Mouse (Mus musculus) MEL (cell line): Measurements from ENCODE around the gene Umad1. TPM values are rescaled to one million over a fixed set of nuclear protein-coding genes. Genes with fewer than 3 reads are reported as not detected.

Source experiments
- DNase-seq: peaks from one replicate; pipeline ENCODE4 v3.0.0; 2011; ENCODE audit warnings: low read depth, low spot score
- H3K27ac ChIP-seq: 2 replicates; pipeline ENCODE4 v1.5.1; 2012; ENCODE audit warnings: low read depth, mild to moderate bottlenecking, control low read depth, low read length, moderate library complexity; ENCODE audit not compliant: control insufficient read depth
- H3K27me3 ChIP-seq, 2 experiments: fragments of 150-350 bp in 1 of 2; sonication (generic) in 1 of 2; 2 replicates each; pipeline ENCODE4 v1.6.1; 2012; ENCODE audit warnings: low read length in 2 of 2, mild to moderate bottlenecking in 2 of 2, improper control_type of control experiment in 1 of 2, moderate library complexity in 1 of 2; ENCODE audit not compliant: insufficient read depth in 2 of 2, control insufficient read depth in 1 of 2
- H3K36me3 ChIP-seq, 2 experiments: 2 replicates each; pipeline ENCODE4 v1.6.1; 2012 to 2014; ENCODE audit warnings: low read length in 2 of 2, improper control_type of control experiment in 1 of 2, inconsistent platforms in 1 of 2, mild to moderate bottlenecking in 1 of 2; ENCODE audit not compliant: insufficient read depth in 2 of 2, control insufficient read depth in 1 of 2
- H3K4me1 ChIP-seq, 2 experiments: fragments of 150-350 bp in 1 of 2; sonication (generic) in 1 of 2; 2 replicates each; pipeline ENCODE4 v1.6.1; 2012; ENCODE audit warnings: low read length in 2 of 2, improper control_type of control experiment in 1 of 2, mild to moderate bottlenecking in 1 of 2; ENCODE audit not compliant: insufficient read depth in 2 of 2, control insufficient read depth in 1 of 2
- H3K4me3 ChIP-seq, 2 experiments: fragments of 150-350 bp in 1 of 2; sonication (generic) in 1 of 2; 2 replicates each; pipeline ENCODE4 v1.5.1; 2012; ENCODE audit warnings: low read depth in 2 of 2, low read length in 2 of 2, mild to moderate bottlenecking in 2 of 2, moderate library complexity in 2 of 2, control low read depth in 1 of 2, improper control_type of control experiment in 1 of 2; ENCODE audit not compliant: control insufficient read depth in 1 of 2, insufficient read depth in 1 of 2
- H3K79me2 ChIP-seq: 2 replicates; pipeline ENCODE4 v1.6.1; 2012; ENCODE audit warnings: mild to moderate bottlenecking, low read length, moderate library complexity; ENCODE audit not compliant: control insufficient read depth, poor library complexity, insufficient read depth
- H3K9ac ChIP-seq: 2 replicates; pipeline ENCODE4 v1.6.1; 2012; ENCODE audit warnings: low read depth, mild to moderate bottlenecking, control low read depth, low read length, moderate library complexity; ENCODE audit not compliant: control insufficient read depth, poor library complexity, severe bottlenecking
- H3K9me3 ChIP-seq: fragments of 150-350 bp; sonication (generic); replicated peaks from 2 replicates; pipeline ENCODE4 v1.6.1; 2012; ENCODE audit warnings: mild to moderate bottlenecking, low read length, improper control_type of control experiment, moderate library complexity; ENCODE audit not compliant: insufficient read depth
- CTCF ChIP-seq, 3 experiments: IDR thresholded peaks in 2 of 3; conservative IDR thresholded peaks in 1 of 3; 2 replicates each; pipeline ENCODE4 v1.5.1; 2011 to 2012; ENCODE audit warnings: low read length in 3 of 3, low read depth in 2 of 3, mild to moderate bottlenecking in 2 of 3, improper control_type of control experiment in 1 of 3, inconsistent platforms in 1 of 3, mixed read lengths in 1 of 3, moderate library complexity in 1 of 3; ENCODE audit not compliant: control insufficient read depth in 1 of 3, insufficient read depth in 1 of 3, poor library complexity in 1 of 3, severe bottlenecking in 1 of 3
- ELF1 ChIP-seq: IDR thresholded peaks from 2 replicates; pipeline ENCODE4 v1.6.1; 2014; ENCODE audit warnings: low read depth, mild to moderate bottlenecking, inconsistent platforms, low read length, improper control_type of control experiment, moderate library complexity
- EP300 ChIP-seq, 2 experiments: IDR thresholded peaks; 2 replicates each; pipeline ENCODE4 v1.6.1; 2011; ENCODE audit warnings: improper control_type of control experiment in 2 of 2, low read length in 2 of 2, low read depth in 1 of 2, mild to moderate bottlenecking in 1 of 2
- ETS1 ChIP-seq: IDR thresholded peaks from 2 replicates; pipeline ENCODE4 v1.6.1; 2012; ENCODE audit warnings: low read depth, mild to moderate bottlenecking, inconsistent platforms, low read length, improper control_type of control experiment, moderate library complexity
- GABPA ChIP-seq: IDR thresholded peaks from 2 replicates; pipeline ENCODE4 v1.6.1; 2012; ENCODE audit warnings: low read depth, mild to moderate bottlenecking, inconsistent platforms, low read length, improper control_type of control experiment, moderate library complexity
- GATA1 ChIP-seq: IDR thresholded peaks from 2 replicates; pipeline ENCODE4 v1.6.1; 2011; ENCODE audit warnings: low read depth, low read length, improper control_type of control experiment
- KAT2A ChIP-seq: conservative IDR thresholded peaks from 2 replicates; pipeline ENCODE4 v1.6.1; 2012; ENCODE audit warnings: low read depth, low read length, improper control_type of control experiment, inconsistent platforms
- MAFK ChIP-seq: IDR thresholded peaks from 2 replicates; pipeline ENCODE4 v1.6.1; 2011; ENCODE audit warnings: low read depth, mild to moderate bottlenecking, low read length, improper control_type of control experiment, borderline replicate concordance
- MAX ChIP-seq: IDR thresholded peaks from 2 replicates; pipeline ENCODE4 v1.6.1; 2011; ENCODE audit warnings: low read length, improper control_type of control experiment
- MAZ ChIP-seq: IDR thresholded peaks from 2 replicates; pipeline ENCODE4 v1.6.1; 2012; ENCODE audit warnings: low read depth, mild to moderate bottlenecking, inconsistent platforms, low read length, improper control_type of control experiment
- SIN3A ChIP-seq: IDR thresholded peaks from 2 replicates; pipeline ENCODE4 v1.6.1; 2012; ENCODE audit warnings: low read length, improper control_type of control experiment, inconsistent platforms
- TAL1 ChIP-seq: IDR thresholded peaks from 2 replicates; pipeline ENCODE4 v1.6.1; 2012; ENCODE audit warnings: mild to moderate bottlenecking, inconsistent platforms, low read length, moderate library complexity, mixed read lengths
- ZC3H11A ChIP-seq: IDR thresholded peaks from 2 replicates; pipeline ENCODE4 v1.6.1; 2012; ENCODE audit warnings: low read depth, mild to moderate bottlenecking, inconsistent platforms, low read length, improper control_type of control experiment
- polyA plus RNA-seq, 2 experiments: library from polyadenylated mRNA; stranded (reverse) in 1 of 2; unstranded in 1 of 2; fragments of >175 nt in 1 of 2; fragments of >200 nt in 1 of 2; gene quantifications; 2 replicates each; pipeline versions ENCODE4 v1.2.1 to v1.2.4; 2012; ENCODE audit warnings: low replicate concordance in 2 of 2, low read depth in 1 of 2; ENCODE audit not compliant: insufficient read length in 2 of 2, insufficient read depth in 1 of 2, missing spikeins in 1 of 2
- total RNA-seq: library from RNA; depleted of rRNA; stranded (reverse); fragments of 300-350 nt; gene quantifications from 2 replicates; pipeline ENCODE4 v1.2.3, GENCODE M21; 2012

Umad1 gene
- total and polyA plus RNA-seq, 3 experiments, result 5.3 to 9.7 TPM; not detected in 1

- peak overlapping the region in 1 of 2 experiments; percentile 66; a peak in 2 of 4 replicates for H3K4me3 ChIP-seq
Observed at GRCm38 (mm10) chr6:8210661-8211060, 48.4 kb upstream of the Umad1 start.

GRCm38 (mm10) chr6:8227035-8227434, 32.1 kb upstream of the Umad1 start:
- Histone ChIP-seq H3K27me3 (no peaks in the 10 kb centered on the region), H3K4me3 (no peak overlapping the region), H3K4me1 (no peaks in the 10 kb centered on the region), H3K9ac (no peak overlapping the region)
- TF ChIP-seq GATA1, result no peak
- TF ChIP-seq, all 39 proteins: peak for 0
- H3K36me3 ChIP-seq, result peaks cover 0 to 2% of the 10 kb centered on the region in 2 experiments; a peak in 2 of 4 replicates
- no peaks in the 10 kb centered on the region for H3K9me3 ChIP-seq
- no peak for DNase-seq
- H3K27ac ChIP-seq, result no peak overlapping the region
- no peaks in the 10 kb centered on the region for H3K79me2 ChIP-seq

More at GRCm38 (mm10) chr6:8210661-8211060, 48.4 kb upstream of the Umad1 start:
- H3K9me3 ChIP-seq, result no peaks in the 10 kb centered on the region
- DNase-seq, result peak; percentile 61
- H3K36me3 ChIP-seq, result peaks cover 0 to 15% of the 10 kb centered on the region in 2 experiments; a peak in 3 of 4 replicates
- no peak for TF ChIP-seq ELF1
- peak; percentile 78 for TF ChIP-seq ETS1
- TF ChIP-seq TAL1, result no peak
- TF ChIP-seq MAX, result 0 out of 2 replicates have a peak, but pooled peaks have one; percentile 37
- TF ChIP-seq EP300 (IDR thresholded peaks at IDR 0.05; ENCODE audit: low read depth in 1 of 2, low read length in 2 of 2), result 0 out of 4 replicates have a peak, but pooled peaks of 1 of the 2 experiments have one; percentile 20
- 0 out of 2 replicates have a peak, but pooled peaks have one; percentile 57 for TF ChIP-seq SIN3A
- H3K27me3 ChIP-seq, result no peaks in the 10 kb centered on the region
- peaks cover under 1 to 21% of the 10 kb centered on the region in 2 experiments; a peak in 3 of 4 replicates for H3K4me1 ChIP-seq
- no peak overlapping the region for H3K27ac ChIP-seq
- 0 out of 2 replicates have a peak overlapping the region, but pooled peaks have one; percentile 6 for H3K9ac ChIP-seq
- peaks cover 13% of the 10 kb centered on the region for H3K79me2 ChIP-seq

- no peak overlapping the region for H3K9ac ChIP-seq
- H3K36me3 ChIP-seq, result peaks cover 0 to 3% of the 10 kb centered on the region in 2 experiments; a peak in 2 of 4 replicates
- H3K27me3 ChIP-seq, result no peaks in the 10 kb centered on the region
- no peak for TF ChIP-seq GABPA
- no peak for TF ChIP-seq MAFK
- no peak for TF ChIP-seq CTCF (IDR thresholded peaks at IDR 0.05 in 2 of 3, conservative IDR thresholded peaks at IDR 0.05 in 1 of 3; ENCODE audit: control insufficient read depth in 1 of 3, insufficient read depth in 1 of 3, low read depth in 2 of 3, low read length in 3 of 3, poor library complexity in 1 of 3, severe bottlenecking in 1 of 3)
- no peak for TF ChIP-seq ZC3H11A
- TF ChIP-seq KAT2A, result no peak
- no peak for TF ChIP-seq MAZ
- TF ChIP-seq ELF1, result no peak
- H3K27ac ChIP-seq, result no peak overlapping the region
- no peaks in the 10 kb centered on the region for H3K4me1 ChIP-seq
- no peak overlapping the region for H3K4me3 ChIP-seq
- H3K9me3 ChIP-seq, result no peaks in the 10 kb centered on the region
- no peaks in the 10 kb centered on the region for H3K79me2 ChIP-seq
- DNase-seq, result no peak
Observed at GRCm38 (mm10) chr6:8228596-8228995, 30.5 kb upstream of the Umad1 start.
